Mouse (Mus musculus) hematopoietic stem cell, adult 5-6 weeks (primary cell): ENCODE results near the gene Foxd3. TPM values are rescaled to one million over a fixed set of nuclear protein-coding genes. Genes with fewer than 3 reads are reported as not detected.
A peak's percentile ranks its signal among the peaks of the same experiment; 100 is the strongest.
"Not testable (repeated sequence)": the region's sequence is repeated elsewhere in the genome, so short reads cannot be mapped to it uniquely, and the experiment has no call there.

ENCODE experiments used
- ATAC-seq, 2 experiments: fragments of 125-278 bp in 1 of 2; replicated peaks in 1 of 2; 2 replicates each; pipeline ENCODE4 v1.8.0; 2016 to 2017; ENCODE audit warnings: inconsistent platforms in 2 of 2, mild to moderate bottlenecking in 2 of 2, moderate number of reproducible peaks in 2 of 2, low read depth in 1 of 2, moderate TSS enrichment in 1 of 2; ENCODE audit not compliant: low FRiP score in 2 of 2, poor library complexity in 2 of 2, severe bottlenecking in 2 of 2, insufficient read depth in 1 of 2, low TSS enrichment in 1 of 2
- total RNA-seq: library from RNA; stranded (forward); fragments of 172-1452, 232-1000 nt; gene quantifications from 2 replicates; pipeline ENCODE4 v1.2.3, GENCODE M21; 2017

Foxd3 gene
- total RNA-seq: 0.10 TPM in 1 of 2 replicates, not detected in the other

DNA sequence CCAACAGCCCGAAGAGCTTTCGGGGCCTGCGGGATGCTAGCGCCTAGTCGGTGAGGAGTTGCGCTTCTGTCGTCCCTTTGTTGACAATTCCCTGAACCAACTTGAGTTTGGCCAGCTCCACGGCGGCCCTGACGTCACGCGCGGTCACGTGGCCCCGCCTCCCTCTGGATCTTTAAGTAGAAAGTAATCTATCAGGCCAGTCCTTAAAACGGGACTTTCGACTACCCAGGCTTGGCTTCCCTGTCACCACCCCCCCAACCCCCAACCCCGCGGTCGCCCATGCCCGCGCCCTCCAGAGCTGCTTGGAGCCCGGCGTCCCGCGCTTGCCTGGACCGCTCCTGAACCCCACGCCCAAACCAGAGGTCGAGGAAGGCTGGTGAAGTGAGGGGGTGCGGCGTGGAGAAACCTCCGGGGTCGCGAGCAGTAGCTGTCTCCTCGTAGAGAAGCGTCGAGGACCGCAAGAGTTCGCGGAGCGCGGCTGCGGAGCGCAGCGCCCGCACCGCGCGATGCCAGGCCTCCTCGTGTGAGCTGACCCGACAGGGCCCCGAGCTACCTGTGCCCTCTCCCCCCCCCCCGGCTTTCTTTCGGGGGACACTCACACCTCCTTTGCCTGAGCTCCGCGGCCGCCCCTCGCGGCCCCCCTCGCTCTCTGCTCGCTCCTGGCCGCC lies at the start of gene Foxd3:
Gene Foxd3, plus strand, starts transcription at position 363 of the 668 bp plus-strand sequence.
- ATAC-seq: no peak

GRCm38 (mm10) chr4:99612156-99612555 lies 43.9 kb upstream of the Foxd3 start:
- ATAC-seq: no peak

DNA sequence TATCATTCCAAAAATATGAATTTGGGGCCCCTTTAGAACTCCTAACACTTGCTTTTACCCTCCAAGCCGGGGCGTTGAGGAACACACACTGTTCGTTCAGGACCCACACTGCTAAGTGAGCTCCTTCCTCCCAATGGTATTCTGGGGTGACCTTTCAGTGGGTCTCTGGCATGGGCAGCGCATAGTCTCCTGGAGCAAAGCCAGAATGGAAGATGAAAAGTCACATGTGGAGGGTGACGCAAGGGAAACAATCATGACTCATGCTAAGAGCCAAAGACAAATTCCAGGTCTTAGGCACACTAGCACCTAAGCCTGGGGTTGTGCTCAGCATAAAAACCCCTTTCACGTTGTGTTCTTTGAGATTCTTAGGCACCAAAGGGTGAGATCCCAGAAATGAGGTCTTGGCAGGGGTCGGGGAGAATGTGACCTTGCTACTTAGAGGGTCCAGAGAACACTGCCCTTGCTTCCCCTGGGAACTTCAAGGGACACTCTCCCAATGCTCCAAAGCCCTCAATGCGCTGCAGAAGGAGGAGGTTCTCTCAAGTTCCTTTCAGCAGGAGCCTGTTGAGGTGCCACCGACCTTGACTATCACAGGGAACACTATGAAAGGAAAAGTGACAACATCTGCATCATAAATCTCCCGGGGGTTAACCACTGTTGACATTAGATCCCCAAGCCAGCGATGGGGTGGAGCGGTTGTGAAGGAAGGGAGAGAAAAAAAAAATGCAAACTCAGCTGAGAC lies 43.3 kb upstream of the Foxd3 start:
- ATAC-seq: peak in 1 of 2 experiments; percentile 39; a peak in 1 of 4 replicates

DNA sequence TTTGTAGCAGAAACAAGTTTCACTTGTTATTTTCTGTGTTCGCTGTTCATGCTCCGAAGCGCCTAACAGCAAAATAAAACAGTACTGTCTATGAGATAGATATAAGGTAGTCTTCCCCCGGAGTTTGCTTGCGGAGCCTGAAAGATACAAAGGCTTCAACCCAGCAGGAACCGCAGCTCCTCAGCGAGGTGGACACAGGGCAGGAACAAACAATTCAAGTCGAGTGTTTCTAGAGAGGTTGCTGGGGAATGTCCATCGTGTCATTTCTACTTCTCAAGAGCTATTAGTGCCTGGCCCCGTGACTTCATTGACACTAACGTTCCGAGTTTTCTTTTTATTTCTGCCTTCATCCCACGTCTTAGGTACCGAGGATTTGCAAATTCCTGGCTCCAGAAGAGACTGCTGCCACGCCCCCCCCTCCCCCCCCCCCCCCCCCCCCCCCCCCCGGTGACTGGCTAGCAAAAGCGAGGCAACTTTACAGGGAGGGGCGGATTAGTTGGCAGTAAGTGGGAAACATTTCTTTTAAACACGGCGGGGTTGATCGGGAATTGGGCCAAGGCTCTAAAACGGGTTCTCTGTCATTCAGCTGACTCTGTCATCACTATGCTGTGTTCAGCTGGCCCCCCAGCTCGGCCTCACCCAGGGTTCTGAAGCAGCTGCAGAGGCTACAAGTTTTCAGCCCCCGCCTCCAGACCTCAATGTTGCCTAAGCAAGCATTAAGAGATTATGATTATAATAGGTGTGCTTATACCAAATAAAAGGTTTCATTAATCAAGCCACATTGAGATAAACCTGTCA lies 29.9 kb upstream of the Foxd3 start:
- ATAC-seq: no peak

DNA sequence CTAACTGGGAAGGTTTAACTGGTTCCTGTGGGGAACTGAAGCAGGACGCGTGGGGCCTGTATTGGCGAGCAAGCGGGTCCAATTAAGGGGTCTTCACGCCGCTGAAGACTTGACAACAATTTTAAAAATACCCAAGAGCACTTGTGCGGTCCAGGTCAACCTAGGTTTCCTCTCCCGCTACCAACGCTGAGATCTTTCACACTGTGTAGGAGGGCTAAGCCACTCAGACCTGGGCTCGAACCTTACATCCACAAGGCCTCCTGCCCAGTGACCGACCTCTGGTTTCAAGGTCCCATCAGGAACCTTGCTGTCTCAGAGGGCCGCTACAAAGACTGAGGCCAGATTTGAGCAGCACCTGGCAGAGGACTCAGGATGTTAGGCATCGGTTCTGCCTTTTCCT lies 29.0 kb upstream of the Foxd3 start:
- no peak for ATAC-seq

- no peak for ATAC-seq
Observed at GRCm38 (mm10) chr4:99636038-99636437, 20.1 kb upstream of the Foxd3 start.

DNA sequence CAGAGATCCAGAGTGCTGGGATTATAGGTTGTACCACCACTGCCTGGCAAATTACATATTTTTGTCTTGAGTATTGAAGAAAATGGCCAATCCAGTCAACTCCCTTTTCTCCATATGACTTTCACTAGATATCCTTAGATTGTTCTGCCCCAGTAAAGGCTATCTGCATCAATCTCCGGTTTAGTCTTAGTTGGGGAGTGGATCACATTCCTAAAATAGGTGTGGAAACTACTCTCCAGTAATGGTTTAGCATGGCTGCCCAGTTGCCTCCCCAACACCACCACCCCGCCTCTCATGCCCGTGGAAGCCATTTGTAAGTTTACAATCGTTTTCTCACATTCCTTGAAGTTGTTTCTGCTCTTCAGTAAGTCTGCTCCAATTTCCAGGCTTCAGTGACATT lies 19.4 kb upstream of the Foxd3 start:
- no peak for ATAC-seq

- ATAC-seq: not testable (repeated sequence)
Observed at GRCm38 (mm10) chr4:99640619-99641018, 15.5 kb upstream of the Foxd3 start.

- no peak for ATAC-seq
Observed at GRCm38 (mm10) chr4:99641920-99642319, 14.2 kb upstream of the Foxd3 start.

GRCm38 (mm10) chr4:99645560-99645959 lies 10.5 kb upstream of the Foxd3 start:
- no peak for ATAC-seq

- no peak for ATAC-seq
Observed at GRCm38 (mm10) chr4:99650088-99650944, 5.8 kb upstream of the Foxd3 start.

GRCm38 (mm10) chr4:99650945-99651690 lies 5.0 kb upstream of the Foxd3 start:
- peak in 1 of 2 experiments; percentile 30; a peak in 1 of 4 replicates for ATAC-seq

DNA sequence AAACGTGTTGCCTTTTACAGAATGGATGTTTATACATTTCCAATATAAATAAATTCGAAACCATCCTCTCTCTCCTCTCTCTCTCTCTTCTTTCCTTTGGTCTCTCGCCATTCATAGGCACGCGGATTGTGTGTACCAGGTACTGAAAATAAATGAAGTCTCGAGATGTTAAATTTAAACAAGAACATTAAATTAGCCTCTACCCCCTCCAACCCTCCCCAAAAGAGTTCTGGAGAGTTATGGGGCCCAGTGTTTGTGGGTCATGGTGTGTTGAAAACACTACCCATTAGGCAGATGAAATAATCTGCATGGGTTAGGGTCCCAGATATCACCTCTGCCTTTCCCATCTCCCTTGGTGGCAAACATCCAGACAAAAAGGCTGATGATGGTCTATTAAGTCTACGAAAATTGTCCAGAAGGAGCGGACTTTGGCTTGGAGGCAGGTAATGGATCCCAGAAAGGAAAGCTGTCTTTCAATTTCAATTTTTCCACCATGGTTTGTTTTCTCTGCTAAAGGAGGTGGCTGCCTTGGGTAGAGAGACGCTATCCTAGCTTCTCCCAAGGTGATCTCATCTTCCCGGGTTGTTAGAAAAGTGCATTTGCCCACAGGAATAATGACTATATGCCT lies 4.2 kb upstream of the Foxd3 start:
- no peak for ATAC-seq

- no peak for ATAC-seq
Observed at GRCm38 (mm10) chr4:99652576-99653210, 3.4 kb upstream of the Foxd3 start.

- no peak for ATAC-seq
Observed at GRCm38 (mm10) chr4:99653216-99653607, 2.9 kb upstream of the Foxd3 start.
